Mouse (Mus musculus): ENCODE results near the gene Pip5k1c.

Pip5k1c gene

DNA sequence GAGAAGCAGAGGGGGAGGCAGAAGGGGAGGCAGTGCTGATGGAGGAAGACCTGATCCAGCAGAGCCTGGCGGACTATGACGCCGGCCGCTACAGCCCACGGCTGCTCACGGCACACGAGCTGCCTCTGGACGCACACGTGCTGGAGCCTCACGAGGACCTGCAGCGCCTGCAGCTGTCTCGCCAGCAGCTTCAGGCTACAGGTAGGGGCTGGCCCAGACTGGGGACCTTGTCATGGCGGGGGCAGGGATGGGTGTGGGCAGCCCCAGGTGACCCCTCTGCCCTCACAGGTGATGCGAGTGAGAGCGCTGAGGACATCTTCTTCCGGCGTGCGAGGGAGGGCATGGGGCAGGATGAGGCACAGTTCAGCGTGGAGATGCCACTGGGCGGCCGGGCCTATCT is 32.4 kb downstream of the Pip5k1c start:
- no peak for DNase-seq

DNA sequence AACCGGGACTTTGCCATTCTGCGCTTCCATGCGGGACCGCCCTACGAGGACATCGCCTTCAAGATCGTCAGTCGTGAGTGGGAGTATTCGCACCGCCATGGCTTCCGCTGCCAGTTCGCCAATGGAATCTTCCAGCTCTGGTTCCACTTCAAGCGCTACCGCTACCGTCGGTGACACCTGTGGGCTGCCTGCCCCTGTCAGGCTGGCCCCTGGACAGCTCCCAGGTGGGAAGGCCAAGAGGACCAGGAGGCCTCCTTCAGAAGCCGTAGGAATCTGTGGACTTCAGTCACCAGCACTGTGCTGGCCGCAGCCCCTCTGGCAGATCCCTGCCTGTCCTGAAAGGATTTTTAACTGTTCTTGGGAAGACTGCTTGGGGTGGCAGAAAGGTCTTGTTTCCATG is 33.0 kb downstream of the Pip5k1c start:
- DNase-seq = no peak

- DNase-seq = peak; percentile 55 to 71
Observed at GRCm38 (mm10) chr10:81326858-81327257, 34.1 kb downstream of the Pip5k1c start.

GRCm38 (mm10) chr10:81327959-81328358 is 35.2 kb downstream of the Pip5k1c start:
- DNase-seq = peak; percentile 36 to 60

DNA sequence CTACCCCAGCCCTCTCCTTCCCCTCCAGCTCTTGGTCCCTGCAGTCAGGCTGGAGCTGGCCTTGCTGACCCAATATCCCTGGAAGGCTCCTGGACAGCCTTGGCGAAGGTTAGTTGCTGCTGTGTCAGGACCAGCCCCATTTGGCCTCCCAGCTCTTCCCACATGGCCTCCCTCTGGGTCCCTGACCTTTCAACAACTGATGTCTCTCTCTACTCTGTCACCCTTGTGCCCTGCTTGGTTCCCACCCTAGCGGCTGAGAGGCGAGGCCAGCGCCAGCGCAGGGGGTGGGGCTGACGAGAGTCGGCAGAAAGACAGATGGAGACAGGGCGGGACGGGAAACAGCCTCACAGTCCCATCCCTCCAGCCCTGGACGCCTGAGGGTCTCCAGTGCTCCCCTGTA is 35.6 kb downstream of the Pip5k1c start, which contains the start of gene Tbxa2r:
TSS of gene Tbxa2r (plus strand) at position 346 of the 400 bp plus-strand sequence.
- peak; percentile 70 to 80 for DNase-seq

GRCm38 (mm10) chr10:81329194-81329975 is 36.6 kb downstream of the Pip5k1c start:
- peak; percentile 71 to 81 for DNase-seq

DNA sequence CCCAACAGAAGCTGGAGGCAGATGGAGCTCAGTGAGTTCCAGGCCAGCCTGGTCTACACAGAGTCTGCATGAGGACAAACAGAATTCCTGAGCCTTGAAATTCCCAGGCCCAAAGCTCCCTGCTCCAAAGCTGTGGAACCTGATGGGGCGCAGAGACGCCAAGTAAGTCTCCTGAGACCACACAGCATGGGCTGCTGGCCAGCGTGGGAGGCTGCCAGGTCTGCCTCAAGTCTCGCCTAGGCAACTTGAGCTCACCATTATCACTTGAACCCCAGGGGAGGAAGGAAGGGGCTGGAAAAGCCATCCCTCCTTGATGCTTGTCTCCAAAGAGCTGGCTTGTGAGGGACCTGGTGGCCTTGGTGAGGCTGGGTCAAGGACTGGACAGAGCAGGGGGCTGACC is 37.2 kb downstream of the Pip5k1c start:
- DNase-seq = peak; percentile 45 to 54

DNA sequence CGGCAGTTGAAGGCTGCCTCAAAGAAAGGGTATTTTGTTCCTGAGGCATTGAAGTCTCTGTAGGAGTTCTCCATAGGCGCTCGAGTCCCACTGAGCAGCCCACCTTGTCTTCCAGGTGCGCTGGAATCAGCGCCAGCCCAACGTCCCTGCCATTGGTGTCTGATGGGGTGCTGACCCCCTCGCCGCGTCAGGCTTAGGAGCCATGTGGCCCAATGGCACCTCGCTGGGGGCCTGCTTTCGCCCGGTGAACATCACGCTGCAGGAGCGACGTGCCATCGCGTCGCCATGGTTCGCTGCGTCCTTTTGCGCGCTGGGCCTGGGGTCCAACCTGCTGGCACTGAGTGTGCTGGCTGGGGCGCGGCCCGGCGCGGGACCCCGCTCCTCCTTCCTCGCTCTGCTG is 39.5 kb downstream of the Pip5k1c start:
- no peak for DNase-seq

DNA sequence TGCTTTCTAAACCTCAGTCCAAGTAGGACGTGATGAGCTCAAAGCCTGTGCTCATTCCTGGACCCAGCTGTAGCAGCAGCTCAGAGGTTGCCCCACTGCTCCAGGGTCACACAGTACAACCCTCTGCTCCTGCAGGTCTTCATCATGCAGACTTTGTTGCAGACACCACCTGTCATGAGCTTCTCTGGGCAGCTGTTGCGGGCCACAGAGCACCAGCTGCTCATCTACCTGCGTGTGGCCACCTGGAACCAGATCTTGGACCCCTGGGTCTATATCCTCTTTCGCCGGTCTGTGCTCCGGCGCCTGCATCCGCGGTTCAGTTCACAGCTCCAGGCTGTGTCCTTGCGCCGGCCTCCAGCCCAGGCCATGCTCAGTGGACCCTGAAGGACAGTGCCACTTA is 41.6 kb downstream of the Pip5k1c start:
- DNase-seq = no peak

- peak; percentile 57 to 71 for DNase-seq
Observed at GRCm38 (mm10) chr10:81335393-81336340, 42.9 kb downstream of the Pip5k1c start.

DNA sequence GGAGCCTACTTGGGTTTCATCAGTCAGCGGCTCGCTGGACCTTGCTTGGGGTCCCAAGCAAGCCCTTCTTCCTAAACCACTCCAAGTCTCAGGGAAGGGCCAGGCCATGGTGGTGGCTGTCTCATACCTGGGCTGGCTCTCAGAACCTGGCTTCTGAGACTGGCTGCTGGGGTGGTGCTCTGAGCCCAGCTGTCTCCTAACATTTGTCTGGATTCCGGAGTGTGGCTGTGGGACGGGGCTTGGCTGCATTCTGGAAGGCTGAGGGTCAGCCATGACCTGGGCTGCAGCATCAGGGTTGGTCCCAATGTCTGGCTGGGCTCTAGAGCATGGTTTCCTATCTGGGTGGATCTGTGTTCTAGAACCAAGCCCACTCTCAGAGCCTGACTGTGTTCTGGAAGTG is 43.8 kb downstream of the Pip5k1c start:
- no peak for DNase-seq

- DNase-seq = no peak
Observed at GRCm38 (mm10) chr10:81340551-81341332, 48.0 kb downstream of the Pip5k1c start.

DNA sequence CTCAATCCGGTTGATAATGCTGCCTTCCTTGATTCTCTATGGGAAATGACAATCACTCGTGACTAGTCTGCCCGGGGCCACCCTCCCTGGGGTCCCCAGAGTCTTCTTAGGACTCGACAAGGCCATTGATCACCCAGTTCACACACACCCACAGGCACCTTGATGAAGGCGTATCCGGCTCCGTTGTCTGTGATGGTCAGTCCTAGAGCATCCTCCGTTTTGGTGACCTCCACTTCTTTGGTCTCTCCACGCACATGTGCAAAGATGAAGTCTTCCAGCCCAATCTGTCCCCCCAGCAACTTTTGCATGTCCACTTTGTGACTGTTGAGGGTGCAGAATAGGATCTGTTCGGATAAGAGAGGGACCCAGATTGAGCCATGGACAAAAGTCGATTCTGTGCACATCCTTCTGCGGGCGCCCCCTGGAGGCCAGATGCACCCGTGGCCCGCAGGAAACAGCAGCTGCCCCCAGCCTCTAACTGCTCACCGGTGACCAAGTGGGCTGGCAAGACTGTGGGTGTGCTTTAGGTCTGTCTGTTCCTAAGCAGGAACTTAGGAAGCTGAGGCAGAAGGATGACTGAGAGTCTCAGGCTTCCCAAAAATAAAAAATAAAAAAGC is 48.7 kb downstream of the Pip5k1c start:
- DNase-seq = peak; percentile 88 to 90

- DNase-seq = no peak
Observed at GRCm38 (mm10) chr10:81342686-81343505, 50.1 kb downstream of the Pip5k1c start, which contains the start of gene Gipc3. TSS of gene Gipc3 (minus strand) at chr10:81343266.

DNA sequence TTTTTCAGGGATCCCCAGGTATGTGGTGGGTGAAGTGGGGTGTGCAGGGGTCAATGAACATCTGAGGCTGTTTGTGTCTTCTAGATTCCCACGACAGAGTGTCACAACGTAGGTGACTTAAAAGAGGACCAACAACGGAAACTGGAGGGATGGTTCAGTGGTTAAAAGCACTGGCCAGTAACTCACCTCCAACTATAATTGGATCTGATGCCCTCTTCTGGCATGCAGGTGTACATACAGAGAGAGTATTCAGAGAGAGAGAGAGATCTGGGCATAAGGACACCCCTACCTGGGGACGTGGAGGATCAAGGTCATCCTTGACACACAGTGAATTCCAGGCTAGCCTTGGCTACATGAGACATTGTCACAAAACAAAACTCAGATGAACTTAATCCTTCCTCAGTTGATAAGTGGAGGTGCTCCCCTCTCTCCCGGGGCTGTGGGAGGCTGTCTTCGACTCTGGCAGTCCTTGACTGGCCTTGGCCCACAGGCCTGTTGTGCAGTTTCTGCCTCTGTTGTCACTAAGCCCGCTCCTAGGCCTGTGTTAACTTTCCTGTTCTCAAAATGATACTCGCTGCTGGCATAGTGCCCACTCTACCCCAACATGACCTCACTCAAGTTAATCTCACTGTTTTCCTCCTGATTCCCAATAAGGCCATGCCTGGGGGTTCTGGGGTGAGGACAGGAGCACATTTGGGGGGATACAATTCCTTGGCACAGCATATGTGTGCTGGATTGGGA is 51.8 kb downstream of the Pip5k1c start:
- no peak for DNase-seq

DNA sequence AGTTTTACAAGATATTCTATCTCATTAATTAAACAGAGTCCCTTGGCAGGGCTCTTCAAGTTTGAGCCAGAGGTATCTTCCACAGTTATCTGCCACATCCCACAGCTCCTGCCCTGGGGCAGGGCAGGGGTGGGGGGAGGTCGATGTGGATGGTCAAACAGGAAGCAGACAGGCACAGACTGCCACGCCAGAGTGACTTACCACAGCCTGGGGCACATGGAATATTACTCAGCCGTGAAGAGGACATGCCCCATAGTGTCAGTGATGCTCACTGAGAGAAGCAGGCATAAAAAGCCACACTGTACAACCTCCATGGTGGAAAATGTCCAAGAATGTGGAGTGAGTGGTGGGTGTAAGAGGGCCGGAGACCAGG is 52.4 kb downstream of the Pip5k1c start:
- DNase-seq = no peak

GRCm38 (mm10) chr10:81346453-81347067 is 53.8 kb downstream of the Pip5k1c start:
- peak; percentile 86 to 91 for DNase-seq

DNA sequence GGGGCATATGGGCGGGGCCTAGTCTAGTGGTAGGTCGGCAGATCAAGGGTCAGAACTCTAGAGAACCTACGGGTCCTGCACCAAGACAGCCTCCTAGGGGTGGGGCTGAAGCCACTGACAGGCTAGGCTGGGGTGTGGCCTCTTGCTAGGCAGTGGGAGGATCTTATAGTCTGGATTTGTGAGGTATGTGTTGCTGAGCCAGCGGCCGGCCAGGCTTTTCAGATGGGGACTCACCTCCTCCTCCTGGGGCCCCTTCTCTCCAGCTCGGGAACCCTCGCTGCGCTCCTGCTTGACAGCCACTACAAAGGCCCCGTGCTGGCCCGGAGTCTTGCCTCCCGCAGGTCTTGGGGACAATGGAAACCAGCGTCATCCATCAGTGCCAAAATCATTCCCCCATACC is 56.4 kb downstream of the Pip5k1c start:
- peak; percentile 61 to 77 for DNase-seq

- no peak for DNase-seq
Observed at GRCm38 (mm10) chr10:81349961-81350350, 57.2 kb downstream of the Pip5k1c start.
